Mouse (Mus musculus): ENCODE data around the gene Il1a.

Gene Il1a

DNA sequence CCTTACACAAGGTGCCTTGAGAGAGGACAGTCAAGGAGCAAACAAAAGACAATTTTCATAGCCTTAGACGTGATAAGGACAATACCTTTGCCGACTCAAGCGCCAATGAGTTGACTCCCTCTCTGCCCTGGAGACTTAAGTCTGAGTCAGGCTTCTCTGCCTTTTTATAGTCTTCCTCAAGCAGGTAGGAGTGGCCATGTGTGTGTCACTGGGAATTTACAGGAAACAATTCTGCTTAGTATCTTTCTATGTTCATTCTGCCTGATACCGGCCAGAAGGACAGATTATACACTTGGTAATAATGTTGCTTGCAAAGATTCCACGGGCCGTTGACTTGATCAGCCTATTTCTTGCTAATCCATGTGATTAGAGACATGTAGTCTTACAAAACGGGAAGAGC, at the start of gene Il1a:
TSS of gene Il1a (minus strand) at position 137 of the 400 bp plus-strand sequence.
- no peak within 1 kb of the TSS for H3K4me3 ChIP-seq (replicated peaks; ENCODE audit: low read length)
- no peak for TF ChIP-seq POU5F1 (IDR thresholded peaks at IDR 0.05; ENCODE audit: borderline replicate concordance, low read length)
- no peak for TF ChIP-seq CTCF (conservative IDR thresholded peaks at IDR 0.05; ENCODE audit: low read length)
- no peak for TF ChIP-seq NANOG (IDR thresholded peaks at IDR 0.05; ENCODE audit: borderline replicate concordance, low read length)
- H3K36me3 ChIP-seq (ENCODE audit: insufficient read depth, low read length), result no peaks in the 10 kb centered on the region
- no peaks in the 10 kb centered on the region for H3K9me3 ChIP-seq (ENCODE audit: low read length)
- no peaks in the 10 kb centered on the region for H3K27me3 ChIP-seq (ENCODE audit: insufficient read depth, low read length)
- H3K4me1 ChIP-seq (replicated peaks; ENCODE audit: low read depth, low read length), result no peaks in the 10 kb centered on the region

DNA sequence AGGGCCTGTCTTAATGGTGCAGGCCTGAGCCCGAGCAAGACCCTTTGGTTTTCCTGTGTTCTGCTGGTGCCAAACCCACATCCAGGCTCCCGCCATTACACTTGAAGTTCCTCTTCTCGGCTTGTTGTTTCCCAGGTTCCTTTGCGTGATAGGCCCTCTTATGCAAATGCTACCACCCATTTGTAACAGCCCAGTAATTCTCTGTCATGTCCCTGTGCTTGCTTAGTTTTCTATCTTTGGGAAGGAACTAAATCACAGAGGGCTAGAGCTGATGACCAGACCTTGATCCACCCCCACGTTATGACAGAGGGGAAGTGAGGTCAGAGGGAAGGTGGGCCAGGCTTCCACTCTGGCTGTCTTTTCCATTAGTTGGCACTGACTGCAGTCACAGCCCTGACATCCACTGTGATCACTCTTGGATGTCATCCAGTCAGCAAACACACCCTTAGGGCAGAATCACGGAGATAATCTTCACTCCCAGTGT, 28.4 kb upstream of the Il1a start:
- Histone ChIP-seq H3K9me3 (ENCODE audit: low read length) (peaks cover 15% of the 10 kb centered on the region), H3K36me3 (ENCODE audit: insufficient read depth, low read length) (no peaks in the 10 kb centered on the region), H3K4me3 (replicated peaks; ENCODE audit: low read length) (no peak overlapping the region), H3K27me3 (ENCODE audit: insufficient read depth, low read length) (no peaks in the 10 kb centered on the region), H3K4me1 (replicated peaks; ENCODE audit: low read depth, low read length) (peaks cover 19% of the 10 kb centered on the region)
- no peak for TF ChIP-seq CTCF (conservative IDR thresholded peaks at IDR 0.05; ENCODE audit: low read length)
- TF ChIP-seq NANOG (IDR thresholded peaks at IDR 0.05; ENCODE audit: borderline replicate concordance, low read length), result no peak
- TF ChIP-seq POU5F1 (IDR thresholded peaks at IDR 0.05; ENCODE audit: borderline replicate concordance, low read length), result no peak

- H3K4me1 ChIP-seq (replicated peaks; ENCODE audit: low read depth, low read length), result peaks cover 21% of the 10 kb centered on the region
- H3K36me3 ChIP-seq (ENCODE audit: insufficient read depth, low read length), result no peaks in the 10 kb centered on the region
- no peaks in the 10 kb centered on the region for H3K9me3 ChIP-seq (ENCODE audit: low read length)
- H3K27me3 ChIP-seq (ENCODE audit: insufficient read depth, low read length), result peaks cover 3% of the 10 kb centered on the region; the same call in 1 of the 2 replicates
- H3K4me3 ChIP-seq (replicated peaks; ENCODE audit: low read length), result no peak overlapping the region
- TF ChIP-seq NANOG (IDR thresholded peaks at IDR 0.05; ENCODE audit: borderline replicate concordance, low read length) (no peak), CTCF (conservative IDR thresholded peaks at IDR 0.05; ENCODE audit: low read length) (no peak), POU5F1 (IDR thresholded peaks at IDR 0.05; ENCODE audit: borderline replicate concordance, low read length) (no peak)
These were observed 23.7 kb upstream of the Il1a start for GRCm38 (mm10) chr2:129333471-129333870.

DNA sequence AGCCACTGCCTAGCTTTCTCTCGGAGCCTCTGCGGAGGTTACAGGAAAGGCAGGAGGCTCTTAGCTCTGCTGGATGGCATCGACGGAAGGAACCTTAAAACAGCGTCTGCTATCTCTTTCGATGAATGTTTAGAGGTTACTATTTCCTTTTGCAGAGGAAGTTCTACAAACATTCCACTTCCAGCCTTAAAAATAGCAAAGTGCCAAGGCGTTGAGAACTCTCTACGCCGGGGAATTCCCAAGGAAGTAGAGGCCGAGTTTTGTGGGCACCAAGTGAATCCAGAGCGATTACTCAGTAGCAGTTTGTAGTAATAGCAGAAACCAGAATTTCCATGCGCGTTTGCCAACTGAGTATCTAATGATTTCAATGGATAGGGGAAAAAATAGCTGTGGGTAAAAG, 20.8 kb upstream of the Il1a start:
- H3K4me3 ChIP-seq (replicated peaks; ENCODE audit: low read length), result no peak overlapping the region
- H3K36me3 ChIP-seq (ENCODE audit: insufficient read depth, low read length), result no peaks in the 10 kb centered on the region
- H3K4me1 ChIP-seq (replicated peaks; ENCODE audit: low read depth, low read length), result peaks cover 10% of the 10 kb centered on the region
- TF ChIP-seq POU5F1 (IDR thresholded peaks at IDR 0.05; ENCODE audit: borderline replicate concordance, low read length) (no peak), CTCF (conservative IDR thresholded peaks at IDR 0.05; ENCODE audit: low read length) (no peak), NANOG (IDR thresholded peaks at IDR 0.05; ENCODE audit: borderline replicate concordance, low read length) (no peak)
- no peaks in the 10 kb centered on the region for H3K9me3 ChIP-seq (ENCODE audit: low read length)
- H3K27me3 ChIP-seq (ENCODE audit: insufficient read depth, low read length), result peaks cover 3% of the 10 kb centered on the region; the same call in 1 of the 2 replicates

DNA sequence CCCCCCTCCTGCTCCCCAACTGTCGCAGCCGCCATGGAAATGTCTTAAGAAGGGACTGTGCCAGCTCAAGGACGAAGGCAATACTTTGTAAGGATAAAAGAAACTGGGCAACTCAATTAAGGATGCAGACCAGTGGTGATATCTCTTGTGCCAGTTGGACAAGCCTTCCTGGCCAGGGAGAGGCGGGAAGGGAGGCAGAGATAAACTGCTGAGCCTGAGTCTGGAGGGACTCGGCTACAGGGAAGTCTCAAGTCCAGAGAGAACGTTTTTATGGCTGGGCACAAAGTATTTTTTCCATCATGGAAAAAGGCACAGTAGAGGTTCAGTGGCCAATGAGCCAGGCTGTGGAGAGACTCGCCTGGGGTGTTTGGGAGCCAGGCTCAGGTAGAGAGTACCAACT, 20.3 kb upstream of the Il1a start:
- H3K4me1 ChIP-seq (replicated peaks; ENCODE audit: low read depth, low read length), result peaks cover 10% of the 10 kb centered on the region
- H3K4me3 ChIP-seq (replicated peaks; ENCODE audit: low read length), result no peak overlapping the region
- no peaks in the 10 kb centered on the region for H3K36me3 ChIP-seq (ENCODE audit: insufficient read depth, low read length)
- H3K9me3 ChIP-seq (ENCODE audit: low read length), result no peaks in the 10 kb centered on the region
- peaks cover 3% of the 10 kb centered on the region; the same call in 1 of the 2 replicates for H3K27me3 ChIP-seq (ENCODE audit: insufficient read depth, low read length)
- no peak for TF ChIP-seq CTCF (conservative IDR thresholded peaks at IDR 0.05; ENCODE audit: low read length)
- TF ChIP-seq POU5F1 (IDR thresholded peaks at IDR 0.05; ENCODE audit: borderline replicate concordance, low read length), result no peak
- TF ChIP-seq NANOG (IDR thresholded peaks at IDR 0.05; ENCODE audit: borderline replicate concordance, low read length), result no peak

GRCm38 (mm10) chr2:129328238-129328637, 18.5 kb upstream of the Il1a start:
- H3K9me3 ChIP-seq (ENCODE audit: low read length), result no peaks in the 10 kb centered on the region
- TF ChIP-seq CTCF (conservative IDR thresholded peaks at IDR 0.05; ENCODE audit: low read length) (no peak), NANOG (IDR thresholded peaks at IDR 0.05; ENCODE audit: borderline replicate concordance, low read length) (no peak), POU5F1 (IDR thresholded peaks at IDR 0.05; ENCODE audit: borderline replicate concordance, low read length) (no peak)
- peaks cover 3% of the 10 kb centered on the region for H3K4me1 ChIP-seq (replicated peaks; ENCODE audit: low read depth, low read length)
- peaks cover 3% of the 10 kb centered on the region; the same call in 1 of the 2 replicates for H3K27me3 ChIP-seq (ENCODE audit: insufficient read depth, low read length)
- H3K4me3 ChIP-seq (replicated peaks; ENCODE audit: low read length), result no peak overlapping the region
- H3K36me3 ChIP-seq (ENCODE audit: insufficient read depth, low read length), result no peaks in the 10 kb centered on the region

DNA sequence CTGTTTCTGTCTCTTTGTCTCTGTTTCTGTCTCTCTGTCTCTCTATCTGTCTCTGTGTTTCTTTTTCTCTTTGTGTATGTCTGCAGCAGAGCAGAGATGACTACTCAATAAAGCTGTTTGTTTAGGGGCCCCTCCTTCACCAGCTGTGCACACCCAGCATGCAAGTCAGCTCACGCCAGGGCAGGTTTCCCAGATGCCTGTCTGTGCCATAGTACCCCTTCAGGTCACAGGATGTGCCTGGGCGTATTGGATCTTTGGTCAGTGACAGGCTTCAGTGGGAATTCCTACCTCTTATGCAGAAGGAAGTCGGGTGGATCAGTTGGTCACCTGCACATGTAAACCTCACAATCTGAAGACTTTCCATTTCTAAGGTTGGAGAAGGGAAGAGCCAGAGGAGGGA, 14.4 kb upstream of the Il1a start:
- Histone ChIP-seq H3K9me3 (ENCODE audit: low read length) (no peaks in the 10 kb centered on the region), H3K36me3 (ENCODE audit: insufficient read depth, low read length) (no peaks in the 10 kb centered on the region), H3K27me3 (ENCODE audit: insufficient read depth, low read length) (no peaks in the 10 kb centered on the region), H3K4me1 (replicated peaks; ENCODE audit: low read depth, low read length) (no peaks in the 10 kb centered on the region), H3K4me3 (replicated peaks; ENCODE audit: low read length) (no peak overlapping the region)
- TF ChIP-seq POU5F1 (IDR thresholded peaks at IDR 0.05; ENCODE audit: borderline replicate concordance, low read length) (no peak), CTCF (conservative IDR thresholded peaks at IDR 0.05; ENCODE audit: low read length) (no peak), NANOG (IDR thresholded peaks at IDR 0.05; ENCODE audit: borderline replicate concordance, low read length) (no peak)

- H3K4me3 ChIP-seq (replicated peaks; ENCODE audit: low read length), result no peak overlapping the region
- no peaks in the 10 kb centered on the region for H3K36me3 ChIP-seq (ENCODE audit: insufficient read depth, low read length)
- TF ChIP-seq NANOG (IDR thresholded peaks at IDR 0.05; ENCODE audit: borderline replicate concordance, low read length) (no peak), POU5F1 (IDR thresholded peaks at IDR 0.05; ENCODE audit: borderline replicate concordance, low read length) (no peak), CTCF (conservative IDR thresholded peaks at IDR 0.05; ENCODE audit: low read length) (no peak)
- no peaks in the 10 kb centered on the region for H3K9me3 ChIP-seq (ENCODE audit: low read length)
- H3K27me3 ChIP-seq (ENCODE audit: insufficient read depth, low read length), result no peaks in the 10 kb centered on the region
- peaks cover 10% of the 10 kb centered on the region for H3K4me1 ChIP-seq (replicated peaks; ENCODE audit: low read depth, low read length)
These were observed 12.4 kb upstream of the Il1a start for GRCm38 (mm10) chr2:129322117-129322635.
